Mouse (Mus musculus) embryonic facial prominence, embryonic 14.5 days (tissue): ENCODE data around the gene 1500011B03Rik. TPM values are rescaled to one million over a fixed set of nuclear protein-coding genes. Genes with fewer than 3 reads are reported as not detected.

Source experiments
- ATAC-seq: fragments of 200-750 bp; cut with Nextera tagmentation; 2 replicates; pipeline ENCODE4 v1.8.0; 2017; ENCODE audit warnings: low read depth, moderate number of reproducible peaks, moderate TSS enrichment
- DNase-seq: peaks from one replicate; pipeline ENCODE4 v3.0.0-alpha.2; 2015; ENCODE audit warnings: low spot score
- H3K27ac ChIP-seq: fragments of 300-500 bp; sonication (generic); replicated peaks from 2 replicates; pipeline ENCODE4 v1.5.1; 2014; ENCODE audit warnings: low read depth, mild to moderate bottlenecking, low read length, moderate library complexity
- H3K27me3 ChIP-seq: fragments of 300-500 bp; sonication (generic); replicated peaks from 2 replicates; pipeline ENCODE4 v1.6.1; 2014; ENCODE audit warnings: low read length; ENCODE audit not compliant: control insufficient read depth, insufficient read depth
- H3K36me3 ChIP-seq: fragments of 300-500 bp; sonication (generic); 2 replicates; pipeline ENCODE4 v1.6.1; 2014; ENCODE audit warnings: low read length, mixed read lengths; ENCODE audit not compliant: control insufficient read depth, insufficient read depth
- H3K4me1 ChIP-seq: fragments of 300-500 bp; sonication (generic); 2 replicates; pipeline ENCODE4 v1.6.1; 2014; ENCODE audit warnings: antibody characterized with exemption, low read length; ENCODE audit not compliant: control insufficient read depth, insufficient read depth
- H3K4me2 ChIP-seq: fragments of 300-500 bp; sonication (generic); 2 replicates; pipeline ENCODE4 v1.6.1; 2014; ENCODE audit warnings: low read depth, mild to moderate bottlenecking, low read length, moderate library complexity, mixed read lengths
- H3K4me3 ChIP-seq: fragments of 300-500 bp; sonication (generic); 2 replicates; pipeline ENCODE4 v1.5.1; 2014; ENCODE audit warnings: low read depth, mild to moderate bottlenecking, low read length
- H3K9ac ChIP-seq: fragments of 300-500 bp; sonication (generic); 2 replicates; pipeline ENCODE4 v1.6.1; 2014; ENCODE audit warnings: low read depth, mild to moderate bottlenecking, low read length, moderate library complexity, mixed read lengths
- H3K9me3 ChIP-seq: fragments of 300-500 bp; sonication (generic); 2 replicates; pipeline ENCODE4 v1.6.1; 2016; ENCODE audit warnings: low read length; ENCODE audit not compliant: control insufficient read depth
- WGBS: fragments of 180-500 bp; shearing (Covaris S2); extraction: QIAGEN DNeasy Blood & Tissue Kit; methylation state at CpG from one replicate; pipeline ENCODE4 v1.1.7; 2014; 5-methylcytosine and 5-hydroxymethylcytosine counted together
- microRNA-seq: library from miRNA; unstranded; fragments of <30 nt; microRNA quantifications from one replicate; pipeline ENCODE4, GENCODE M21; 2016; ENCODE audit warnings: borderline number of aligned reads
- polyA plus RNA-seq: library from polyadenylated mRNA; unstranded; fragments of >200 nt; fragmentation: Nextera tagmentation; extraction: Ambion mirVana; gene quantifications from 2 replicates; pipeline ENCODE4 v1.2.1, GENCODE M21; 2014

Gene 1500011B03Rik
- polyA plus RNA-seq, 1 experiment from 2014 or later = 99.8 TPM

DNA sequence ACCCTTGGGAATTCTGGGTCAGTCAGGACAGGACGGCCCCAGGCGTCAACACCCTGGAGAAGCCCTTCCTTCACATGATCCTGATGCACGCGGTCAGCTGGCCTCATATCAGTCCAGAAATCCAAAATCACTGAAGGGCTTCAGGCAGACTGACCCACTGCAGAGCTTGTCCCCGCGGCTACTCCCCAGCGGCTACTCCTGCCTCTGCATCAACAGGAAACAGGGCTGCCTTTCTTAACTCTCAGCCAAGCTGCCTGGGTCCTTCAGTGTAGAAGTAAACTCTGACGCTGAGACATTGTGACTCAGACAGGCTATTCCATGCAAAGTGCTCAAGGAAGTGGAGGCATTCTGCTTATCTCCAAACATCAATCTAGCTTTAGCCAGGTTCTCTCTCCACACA is 61.3 kb downstream of the 1500011B03Rik start:
- no peaks in the 10 kb centered on the region for H3K4me1 ChIP-seq
- no peak overlapping the region for H3K4me2 ChIP-seq
- no peak for DNase-seq
- no peaks in the 10 kb centered on the region for H3K27me3 ChIP-seq
- ATAC-seq = no peak
- H3K9me3 ChIP-seq = no peaks in the 10 kb centered on the region
- no peak overlapping the region for H3K4me3 ChIP-seq
- peaks cover 84% of the 10 kb centered on the region for H3K36me3 ChIP-seq
- no peak overlapping the region for H3K27ac ChIP-seq
- WGBS = 82% methylated on average over 8 of the region's 8 CpGs
- no peak overlapping the region for H3K9ac ChIP-seq

DNA sequence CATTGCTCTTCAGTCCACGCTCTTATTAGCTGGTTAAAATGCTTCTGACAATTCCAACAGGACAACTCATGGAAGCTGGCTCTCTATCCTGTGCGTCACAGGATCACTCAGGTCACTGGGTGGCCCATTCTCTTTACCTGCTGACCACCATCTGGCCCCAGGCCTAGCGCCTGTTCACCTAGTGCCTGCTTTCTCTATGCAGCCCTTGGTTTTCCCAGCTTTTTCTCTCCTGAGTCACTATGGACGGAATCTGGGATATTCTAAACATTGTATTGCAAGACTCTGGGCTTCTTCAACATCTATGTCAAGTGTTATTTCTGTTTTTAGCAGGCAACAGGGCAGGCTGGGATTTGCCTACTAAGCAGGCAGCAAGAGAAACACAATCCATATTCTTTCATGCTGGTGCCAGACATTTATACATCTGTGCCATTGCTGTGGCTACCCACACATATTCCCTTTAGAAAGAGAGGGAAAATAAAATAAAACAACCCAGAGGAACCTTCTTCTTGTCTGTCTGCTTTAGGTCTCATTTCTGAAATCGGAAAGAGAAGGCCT is 63.7 kb downstream of the 1500011B03Rik start:
- no peak overlapping the region for H3K4me3 ChIP-seq
- no peak overlapping the region for H3K27ac ChIP-seq
- ATAC-seq (no peak), DNase-seq (no peak)
- H3K9me3 ChIP-seq = no peaks in the 10 kb centered on the region
- no peaks in the 10 kb centered on the region for H3K27me3 ChIP-seq
- 92% methylated on average over 5 of the region's 5 CpGs for whole genome bisulfite sequencing
- H3K4me1 ChIP-seq = no peaks in the 10 kb centered on the region
- peaks cover 88% of the 10 kb centered on the region for H3K36me3 ChIP-seq
- no peak overlapping the region for H3K4me2 ChIP-seq
- no peak overlapping the region for H3K9ac ChIP-seq

Small RNA genes lying within 50 kb of the gene (microRNA-seq; reads per million reads assigned to microRNA genes)
- gene Mir6240 = 14.8 reads per million, percentile 31 among the genes with 10 or more reads in this experiment

Other genes with a start within 250 kb of the 1500011B03Rik start
- 11.9 TPM in 2 replicates for gene Trpv4, start 165.0 kb downstream of the 1500011B03Rik start, polyA plus RNA-seq
- 123 and 129 TPM in 2 replicates for gene Gltp, start 132.5 kb downstream of the 1500011B03Rik start, polyA plus RNA-seq
- 10.9 and 11.4 TPM in 2 replicates for gene Tchp, start 115.7 kb downstream of the 1500011B03Rik start, polyA plus RNA-seq
- gene Ankrd13a, start 48.8 kb downstream of the 1500011B03Rik start, polyA plus RNA-seq = 61.4 and 65.4 TPM in 2 replicates
- 40.1 and 42.0 TPM in 2 replicates for gene Git2, start 48.0 kb downstream of the 1500011B03Rik start, polyA plus RNA-seq
- not detected in 2 replicates for gene 4930519G04Rik, start 30.2 kb upstream of the 1500011B03Rik start, polyA plus RNA-seq
- 0.22 and 0.31 TPM in 2 replicates for gene Gm9936, start 35.2 kb upstream of the 1500011B03Rik start, polyA plus RNA-seq
- gene Oasl2, start 73.5 kb upstream of the 1500011B03Rik start, polyA plus RNA-seq = 3.5 and 5.0 TPM in 2 replicates
- 0.56 and 0.85 TPM in 2 replicates for gene Oasl1, start 99.8 kb upstream of the 1500011B03Rik start, polyA plus RNA-seq
- gene 2210016L21Rik, start 118.7 kb upstream of the 1500011B03Rik start, polyA plus RNA-seq = 46.8 and 63.2 TPM in 2 replicates
- gene Hnf1a, start 147.6 kb upstream of the 1500011B03Rik start, polyA plus RNA-seq = 0.10 TPM in 2 replicates
- 25.6 and 25.7 TPM in 2 replicates for gene Sppl3, start 187.7 kb upstream of the 1500011B03Rik start, polyA plus RNA-seq